Mouse (Mus musculus) ES-E14 (cell line): ENCODE data around the gene Stag3. TPM values are rescaled to one million over a fixed set of nuclear protein-coding genes. Genes with fewer than 3 reads are reported as not detected.

Source experiments
- DNase-seq: peaks from one replicate; pipeline ENCODE4 v3.0.0-alpha.2; 2013; ENCODE audit warnings: low read depth, low spot score
- H3K27ac ChIP-seq: 2 replicates; pipeline ENCODE4 v1.5.1; 2012; ENCODE audit warnings: low read depth, mild to moderate bottlenecking, low read length, moderate library complexity, mixed read lengths; ENCODE audit not compliant: poor library complexity, insufficient read depth, severe bottlenecking
- H3K36me3 ChIP-seq: 2 replicates; pipeline ENCODE4 v1.6.1; 2012; ENCODE audit warnings: mild to moderate bottlenecking, low read length, moderate library complexity, mixed read lengths; ENCODE audit not compliant: control insufficient read depth, poor library complexity, insufficient read depth, severe bottlenecking
- H3K4me1 ChIP-seq, 2 experiments: fragments of 150-350 bp in 1 of 2; sonication (generic) in 1 of 2; 2 replicates each; pipeline ENCODE4 v1.6.1; 2012; ENCODE audit warnings: low read length in 2 of 2, mild to moderate bottlenecking in 1 of 2, mixed read lengths in 1 of 2; ENCODE audit not compliant: control insufficient read depth in 2 of 2, insufficient read depth in 2 of 2, poor library complexity in 1 of 2
- H3K4me3 ChIP-seq, 2 experiments: fragments of 150-350 bp in 1 of 2; sonication (generic) in 1 of 2; 2 replicates each; pipeline ENCODE4 v1.5.1; 2012; ENCODE audit warnings: low read length in 2 of 2, low read depth in 1 of 2, mild to moderate bottlenecking in 1 of 2, mixed read lengths in 1 of 2; ENCODE audit not compliant: insufficient read depth in 1 of 2, poor library complexity in 1 of 2, severe bottlenecking in 1 of 2
- H3K9ac ChIP-seq: 2 replicates; pipeline ENCODE4 v1.6.1; 2012; ENCODE audit warnings: low read depth, mild to moderate bottlenecking, low read length, mixed read lengths; ENCODE audit not compliant: poor library complexity, insufficient read depth, severe bottlenecking
- H3K9me3 ChIP-seq: fragments of 150-350 bp; sonication (generic); 2 replicates; pipeline ENCODE4 v1.6.1; 2012; ENCODE audit warnings: low read depth, mild to moderate bottlenecking, low read length; ENCODE audit not compliant: control insufficient read depth, insufficient read depth
- CHD2 ChIP-seq: IDR thresholded peaks from 2 replicates; pipeline ENCODE4 v1.6.1; 2014; ENCODE audit warnings: mild to moderate bottlenecking, low read depth, low read length, inconsistent platforms
- HCFC1 ChIP-seq: IDR thresholded peaks from 2 replicates; pipeline ENCODE4 v1.6.1; 2012; ENCODE audit warnings: low read length, inconsistent platforms, borderline replicate concordance; ENCODE audit not compliant: insufficient read depth
- MAFK ChIP-seq: IDR thresholded peaks from 2 replicates; pipeline ENCODE4 v1.6.1; 2014; ENCODE audit warnings: mild to moderate bottlenecking, low read depth, low read length, inconsistent platforms; ENCODE audit not compliant: insufficient read depth
- ZC3H11A ChIP-seq: IDR thresholded peaks from 2 replicates; pipeline ENCODE4 v1.6.1; 2012; ENCODE audit warnings: low read depth, mild to moderate bottlenecking, inconsistent platforms, low read length, borderline replicate concordance
- ZNF384 ChIP-seq: IDR thresholded peaks from 2 replicates; pipeline ENCODE4 v1.6.1; 2012; ENCODE audit warnings: low read depth, low read length, inconsistent platforms
- in situ Hi-C, 2 experiments: fragments of 600-800 bp; cut with MboI; formaldehyde crosslinking; loops; one replicate each; pipeline ENCODE4 v1.15.1; 2025; ENCODE audit warnings: low sequenced_read_pairs in 2 of 2, inconsistent platforms in 1 of 2; ENCODE audit not compliant: unreplicated experiment in 2 of 2
- total RNA-seq: library from RNA; depleted of rRNA; stranded (reverse); fragments of 300-350 nt; gene quantifications from 2 replicates; pipeline ENCODE4 v1.2.3, GENCODE M21; 2012

The Stag3 gene
- total RNA-seq, 1 experiment = 101 TPM

- TF ChIP-seq ZNF384 (no peak), HCFC1 (0 out of 2 replicates have a peak, but pooled peaks have one; percentile 54), MAFK (no peak), ZC3H11A (no peak), CHD2 (no peak)
- peaks cover 0 to 3% of the 10 kb centered on the region in 2 experiments; a peak in 1 of 4 replicates for H3K4me1 ChIP-seq
- in situ Hi-C loops = no loop called here
These were observed 16.5 kb upstream of the Stag3 start, which contains the start of gene BC037034 for GRCm38 (mm10) chr5:138263260-138264206. Gene BC037034 (minus strand): TSS chr5:138264033.

GRCm38 (mm10) chr5:138264207-138264578, 15.8 kb upstream of the Stag3 start:
- TF ChIP-seq ZC3H11A (no peak), MAFK (no peak), HCFC1 (no peak), ZNF384 (no peak), CHD2 (no peak)
- Histone ChIP-seq H3K36me3 (peaks cover 23% of the 10 kb centered on the region), H3K9ac (peak overlapping the region; percentile 83; the same call in 1 of the 2 replicates), H3K4me1 (peaks cover 0 to 3% of the 10 kb centered on the region in 2 experiments; a peak in 1 of 4 replicates), H3K9me3 (no peaks in the 10 kb centered on the region), H3K4me3 (peak overlapping the region; percentile 96 to 97), H3K27ac (no peak overlapping the region)
- no peak for DNase-seq
- in situ Hi-C loops = no loop called here

More at GRCm38 (mm10) chr5:138263260-138264206, 16.5 kb upstream of the Stag3 start, which contains the start of gene BC037034:
- Histone ChIP-seq H3K9me3 (no peaks in the 10 kb centered on the region), H3K9ac (peak within 1 kb of the TSS; percentile 83), H3K36me3 (peaks cover 27% of the 10 kb centered on the region), H3K4me3 (peak within 1 kb of the TSS; percentile 96 to 97), H3K27ac (no peak within 1 kb of the TSS)
- peak; percentile 87 for DNase-seq

- DNase-seq = no peak
- no peak for TF ChIP-seq HCFC1
- no peak for TF ChIP-seq MAFK
- Histone ChIP-seq H3K9me3 (no peaks in the 10 kb centered on the region), H3K27ac (no peak overlapping the region), H3K4me3 (no peak overlapping the region), H3K36me3 (peaks cover 12% of the 10 kb centered on the region; the same call in 1 of the 2 replicates), H3K4me1 (peaks cover 0 to 3% of the 10 kb centered on the region in 2 experiments; a peak in 1 of 4 replicates), H3K9ac (no peak overlapping the region)
- in situ Hi-C loops = no loop called here
These were observed 14.3 kb upstream of the Stag3 start for GRCm38 (mm10) chr5:138265712-138266111.

GRCm38 (mm10) chr5:138267114-138267513, 12.9 kb upstream of the Stag3 start:
- no peak overlapping the region for H3K4me3 ChIP-seq

More at GRCm38 (mm10) chr5:138267114-138267513, 12.9 kb upstream of the Stag3 start:
- Histone ChIP-seq H3K9me3 (no peaks in the 10 kb centered on the region), H3K4me1 (peaks cover 0 to 3% of the 10 kb centered on the region in 2 experiments; a peak in 1 of 4 replicates), H3K27ac (no peak overlapping the region), H3K36me3 (peaks cover 1% of the 10 kb centered on the region; the same call in 1 of the 2 replicates), H3K9ac (no peak overlapping the region)
- no peak for DNase-seq
- TF ChIP-seq ZC3H11A (no peak), MAFK (no peak), HCFC1 (no peak), CHD2 (no peak), ZNF384 (no peak)
- in situ Hi-C loops = no loop called here
